Mouse (Mus musculus) thymus, postnatal 4 days (tissue): ENCODE measurements at regions not wholly inside any gene's neighbourhood (a gene's known extent, or its start where the extent isn't known, plus 50 kb on each side); places are given as distances from the start of the nearest gene placed in this dataset.

Experiments used
- DNase-seq: peaks from one replicate; pipeline ENCODE4 v3.0.0; 2021

- no peak for DNase-seq
Observed at GRCm38 (mm10) chr3:39952556-39952955, 578.5 kb upstream of the Intu start.

- no peak for DNase-seq
Observed at GRCm38 (mm10) chr3:39961836-39962640, 569.0 kb upstream of the Intu start.

GRCm38 (mm10) chr3:39965431-39965830, 565.7 kb upstream of the Intu start:
- no peak for DNase-seq

- no peak for DNase-seq
Observed at GRCm38 (mm10) chr3:39966390-39966789, 564.7 kb upstream of the Intu start.

GRCm38 (mm10) chr3:39976937-39977336, 554.1 kb upstream of the Intu start:
- DNase-seq: no peak

- no peak for DNase-seq
Observed at GRCm38 (mm10) chr3:39978916-39979679, 552.0 kb upstream of the Intu start.

- no peak for DNase-seq
Observed at GRCm38 (mm10) chr3:39982656-39983055, 548.4 kb upstream of the Intu start.

GRCm38 (mm10) chr3:39987710-39988109, 543.4 kb upstream of the Intu start:
- DNase-seq: no peak

GRCm38 (mm10) chr3:39998628-39999027, 532.5 kb upstream of the Intu start:
- DNase-seq: peak; percentile 39

- DNase-seq: no peak
Observed at GRCm38 (mm10) chr3:39999846-40000245, 531.2 kb upstream of the Intu start.

GRCm38 (mm10) chr3:40002838-40003237, 528.2 kb upstream of the Intu start:
- no peak for DNase-seq

- DNase-seq: no peak
Observed at GRCm38 (mm10) chr3:40010051-40010450, 521.0 kb upstream of the Intu start.

- DNase-seq: no peak
Observed at GRCm38 (mm10) chr3:40021682-40022081, 509.4 kb upstream of the Intu start.

GRCm38 (mm10) chr3:40027713-40028112, 503.4 kb upstream of the Intu start:
- no peak for DNase-seq

- DNase-seq: no peak
Observed at GRCm38 (mm10) chr3:40036177-40036576, 494.9 kb upstream of the Intu start.

- DNase-seq: no peak
Observed at GRCm38 (mm10) chr3:40049721-40050120, 481.4 kb upstream of the Intu start.

- no peak for DNase-seq
Observed at GRCm38 (mm10) chr3:40058281-40058680, 472.8 kb upstream of the Intu start.

- no peak for DNase-seq
Observed at GRCm38 (mm10) chr3:40058719-40059420, 472.2 kb upstream of the Intu start.

- DNase-seq: no peak
Observed at GRCm38 (mm10) chr3:40070137-40070667, 460.9 kb upstream of the Intu start.

- DNase-seq: no peak
Observed at GRCm38 (mm10) chr3:40076824-40077223, 454.3 kb upstream of the Intu start.

- no peak for DNase-seq
Observed at GRCm38 (mm10) chr3:40085116-40085515, 446.0 kb upstream of the Intu start.

- no peak for DNase-seq
Observed at GRCm38 (mm10) chr3:40091773-40092343, 439.2 kb upstream of the Intu start.
